Mouse (Mus musculus) adrenal gland, postnatal 25 days (tissue): Measurements from ENCODE around the gene Trim63. TPM values are rescaled to one million over a fixed set of nuclear protein-coding genes. Genes with fewer than 3 reads are reported as not detected.
A peak's percentile ranks its signal among the peaks of the same experiment; 100 is the strongest.

Experiments
- DNase-seq: peaks from one replicate; pipeline ENCODE4 v3.0.0; 2021; ENCODE audit warnings: mixed read lengths
- total RNA-seq: library from RNA; stranded (reverse); gene quantifications from 2 replicates; pipeline ENCODE4 v1.2.3, GENCODE M21; 2021

Trim63 gene
- total RNA-seq, 1 experiment from 2014 or later: not detected

DNA sequence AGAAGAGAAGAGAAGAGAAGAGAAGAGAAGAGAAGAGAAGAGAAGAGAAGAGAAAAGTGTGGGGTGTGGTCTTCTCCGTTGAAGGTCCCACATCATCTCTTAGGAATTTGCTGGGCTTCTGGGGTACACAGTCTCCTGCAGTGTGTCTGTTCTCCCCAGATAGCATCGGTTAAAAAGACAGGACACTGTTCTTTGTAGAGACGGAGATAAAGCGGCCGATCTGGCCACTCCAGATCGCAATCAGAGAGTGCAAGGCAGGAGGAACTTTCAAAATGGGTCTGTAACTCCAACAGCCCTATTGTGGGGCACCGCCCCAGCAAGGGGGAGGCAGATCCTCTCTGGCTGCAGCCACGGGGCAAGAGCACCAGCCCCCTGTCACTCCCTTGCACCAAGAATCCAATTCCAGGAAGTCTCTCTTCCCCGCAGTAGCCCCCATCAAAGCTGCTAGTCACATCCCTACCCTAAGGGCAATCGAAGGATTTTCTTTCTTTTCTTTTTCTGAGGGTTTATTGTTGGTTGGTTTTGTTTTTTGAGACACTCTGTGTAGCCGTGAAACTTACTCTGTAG is 27.4 kb downstream of the Trim63 start:
- DNase-seq: no peak

DNA sequence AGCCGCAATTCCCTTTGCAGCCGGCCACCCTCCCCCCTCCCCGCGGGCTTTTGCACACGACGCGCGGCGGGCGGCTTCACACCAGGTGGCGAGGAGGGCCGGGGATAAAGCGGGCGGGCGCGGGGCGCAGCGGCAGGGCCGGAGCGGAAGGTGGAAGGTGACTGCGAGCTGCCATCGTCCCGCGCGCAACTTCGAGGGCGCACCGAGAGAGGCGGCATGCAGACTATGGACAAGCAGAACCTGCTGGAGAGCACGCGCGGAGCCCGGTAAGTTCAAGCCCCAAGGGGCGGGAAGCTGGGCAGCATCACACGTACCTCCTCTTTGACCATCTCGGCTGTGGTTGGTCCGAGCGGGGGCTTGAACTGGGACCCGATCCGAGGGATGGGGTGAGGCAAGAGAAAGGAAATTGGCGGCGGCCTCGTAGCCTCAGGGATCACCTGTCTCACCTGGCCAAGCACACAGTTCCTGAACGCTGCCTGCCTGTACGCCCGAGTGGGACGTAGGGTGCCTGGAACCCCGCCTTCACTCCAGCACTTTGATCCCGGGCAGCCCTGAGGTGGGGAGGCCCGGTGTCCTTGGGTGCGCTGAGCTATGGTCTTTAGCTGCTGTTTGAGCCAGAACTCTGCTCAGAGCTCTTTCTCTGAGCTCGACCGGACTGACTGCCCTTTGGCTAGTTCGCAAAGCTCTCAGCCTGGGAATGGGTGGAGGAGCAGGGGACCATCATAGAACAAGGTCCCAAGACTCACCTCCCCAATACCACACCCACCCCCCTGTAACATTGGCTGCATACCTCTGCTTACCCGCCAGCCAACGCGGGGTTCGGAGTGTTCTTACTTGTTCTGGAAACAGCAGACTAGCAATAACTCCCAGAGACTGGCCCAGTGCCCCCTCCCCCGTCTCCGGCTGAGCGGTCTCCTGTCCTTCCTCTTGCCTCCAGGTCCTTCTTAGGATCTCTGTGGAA is 28.4 kb downstream of the Trim63 start, which contains the start of gene Slc30a2:
Gene Slc30a2 (plus strand): TSS at position 111 of the 961 bp plus-strand sequence.
- DNase-seq: peak; percentile 56

DNA sequence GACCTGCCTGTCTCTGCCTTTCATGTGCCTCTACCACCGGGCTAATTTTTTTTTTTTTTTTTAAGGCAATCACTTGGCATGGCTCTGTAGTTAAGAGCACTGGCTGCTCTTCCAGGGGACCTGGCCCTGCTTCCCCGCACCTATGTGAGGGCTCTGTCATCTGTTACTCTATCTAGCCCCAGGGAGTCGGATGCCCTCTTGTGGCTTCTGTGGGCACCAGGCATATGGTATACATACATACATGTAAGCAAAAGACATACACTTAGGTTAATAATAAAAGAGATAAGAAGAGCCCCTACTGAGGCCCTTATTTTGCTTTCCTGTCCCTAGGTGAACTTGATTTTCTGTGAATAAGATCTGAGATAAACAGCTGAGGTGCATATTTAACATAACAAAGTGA is 29.7 kb downstream of the Trim63 start:
- DNase-seq: no peak

DNA sequence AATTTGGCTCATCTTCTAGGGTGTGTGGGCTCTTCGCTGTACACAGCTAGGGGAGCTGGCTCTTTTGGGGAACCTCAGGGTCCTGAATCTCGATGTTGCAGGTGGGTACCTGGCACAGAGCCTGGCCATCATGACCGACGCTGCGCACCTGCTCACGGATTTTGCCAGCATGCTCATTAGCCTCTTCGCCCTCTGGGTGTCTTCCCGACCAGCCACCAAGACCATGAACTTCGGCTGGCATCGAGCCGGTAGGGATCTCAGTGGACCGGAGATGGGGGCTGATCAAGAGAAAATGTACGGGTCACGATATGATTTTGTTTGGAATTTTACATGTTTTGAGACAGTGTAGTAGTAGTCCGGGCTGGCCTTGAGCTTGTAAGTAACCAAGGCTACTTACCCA is 30.9 kb downstream of the Trim63 start:
- no peak for DNase-seq

DNA sequence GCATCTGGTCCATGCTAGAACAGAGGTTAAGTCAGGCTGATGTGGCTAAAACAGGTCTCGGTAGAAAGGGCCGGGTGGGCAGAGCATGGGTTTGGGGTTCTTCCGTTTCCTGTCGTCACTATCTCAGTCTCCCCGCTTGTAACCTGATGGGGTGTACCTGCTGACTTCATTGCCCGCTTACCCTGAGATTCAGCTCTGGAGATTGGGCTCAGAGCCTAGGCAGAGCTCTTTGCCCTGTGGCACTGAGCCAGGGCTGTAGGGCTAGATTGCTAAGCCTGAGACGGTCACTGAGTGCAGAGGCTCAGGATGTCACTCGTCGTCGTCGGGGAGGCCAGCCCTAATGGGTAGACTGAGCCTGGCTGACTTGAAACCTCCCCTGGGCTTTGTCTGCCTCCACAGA is 33.2 kb downstream of the Trim63 start:
- DNase-seq: no peak

DNA sequence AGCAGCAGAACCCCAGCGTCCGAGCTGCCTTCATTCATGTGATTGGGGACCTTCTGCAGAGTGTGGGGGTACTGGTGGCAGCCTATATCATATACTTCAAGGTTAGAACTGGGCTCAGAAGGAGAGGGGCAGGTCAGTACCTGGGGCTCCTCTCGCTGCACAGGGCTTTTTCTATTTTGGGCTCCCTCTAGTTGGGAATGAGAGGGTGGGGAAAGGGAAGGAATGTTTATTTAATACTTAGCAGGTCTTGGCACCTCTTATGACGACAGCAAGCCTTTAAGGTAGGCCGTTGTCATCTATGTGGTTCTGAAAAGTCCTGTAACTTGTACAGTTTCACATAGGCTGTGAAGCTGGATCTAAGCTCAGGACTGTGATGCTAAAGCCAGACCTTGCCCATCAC is 33.6 kb downstream of the Trim63 start:
- no peak for DNase-seq

DNA sequence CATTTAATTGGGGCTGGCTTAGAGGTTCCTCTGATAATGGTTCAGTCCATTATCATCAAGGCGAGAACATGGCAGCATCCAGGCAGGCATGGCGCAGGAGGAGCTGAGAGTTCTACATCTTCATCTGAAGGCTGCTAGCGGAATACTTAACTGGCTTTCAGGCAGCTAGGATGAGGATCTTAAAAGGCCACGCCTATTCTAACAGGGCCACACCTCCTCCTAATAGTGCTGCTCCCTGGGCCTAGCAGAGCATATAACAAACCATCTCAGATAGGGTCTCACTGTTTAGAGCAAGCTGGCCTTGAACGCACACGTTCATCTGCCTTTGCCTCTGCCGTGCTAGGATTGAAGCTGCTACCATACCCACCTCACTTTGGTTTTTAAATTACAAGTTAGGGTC is 34.9 kb downstream of the Trim63 start:
- no peak for DNase-seq

DNA sequence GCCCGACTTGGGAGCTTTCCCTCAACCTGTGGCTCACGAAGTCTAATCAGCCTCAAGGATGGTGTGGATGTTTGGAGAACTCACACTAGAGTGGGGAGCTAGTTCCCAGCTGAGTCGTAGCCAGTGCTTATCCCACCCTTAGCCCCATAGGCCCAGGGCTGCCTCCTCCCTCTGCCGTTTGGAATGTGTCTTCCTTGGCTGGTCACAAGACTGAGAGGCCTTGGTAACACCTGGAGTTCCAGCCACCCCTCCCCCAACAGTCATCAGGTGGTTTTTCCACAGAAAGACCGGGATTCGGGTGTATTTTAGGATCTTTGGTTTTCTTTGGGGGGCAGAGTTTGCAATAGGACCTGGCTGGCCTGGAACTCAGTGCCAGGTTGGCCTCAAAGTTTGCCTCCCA is 35.7 kb downstream of the Trim63 start:
- DNase-seq: no peak

DNA sequence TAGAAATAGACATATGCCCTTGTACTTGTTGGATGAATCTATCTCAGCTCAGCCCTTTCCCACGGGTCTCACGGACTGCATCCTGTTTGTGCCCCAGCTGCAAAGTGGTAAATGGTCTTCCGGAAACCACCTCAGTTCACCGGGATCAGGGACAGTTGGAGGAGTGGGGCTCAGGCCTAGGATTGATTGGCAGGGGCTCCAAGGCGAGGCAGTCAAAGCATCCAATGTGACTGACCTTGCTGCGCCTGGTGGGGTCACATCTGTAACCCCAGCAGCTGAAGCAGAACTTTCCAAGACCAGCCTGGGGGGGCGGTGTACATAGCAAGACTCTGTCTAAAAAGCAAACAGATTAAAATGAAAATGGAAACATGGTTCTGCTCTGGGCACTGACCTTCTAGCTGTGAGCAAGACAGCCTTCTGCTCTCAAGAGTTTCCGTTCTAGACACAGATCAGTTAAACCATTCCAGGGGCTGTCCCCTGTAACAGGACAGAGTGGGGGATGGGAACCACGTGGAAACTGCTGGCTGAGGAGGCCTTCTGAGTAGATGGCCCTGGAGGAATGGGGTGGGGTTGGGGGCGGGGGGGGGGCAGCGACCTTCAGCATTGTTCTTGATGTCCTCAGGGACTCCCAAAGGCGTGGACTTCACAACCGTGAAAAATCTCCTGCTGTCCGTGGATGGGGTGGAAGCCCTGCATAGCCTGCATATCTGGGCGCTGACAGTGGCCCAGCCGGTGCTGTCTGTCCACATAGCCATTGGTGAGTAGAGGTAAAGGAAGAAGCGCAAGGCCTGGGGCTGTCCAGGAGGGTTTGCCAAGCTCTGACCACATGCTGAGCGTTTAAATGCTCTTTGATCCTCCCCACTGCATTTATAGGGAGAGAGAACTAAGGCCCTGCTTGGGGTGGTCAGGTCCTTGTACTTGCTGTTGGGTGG is 36.7 kb downstream of the Trim63 start:
- DNase-seq: no peak

DNA sequence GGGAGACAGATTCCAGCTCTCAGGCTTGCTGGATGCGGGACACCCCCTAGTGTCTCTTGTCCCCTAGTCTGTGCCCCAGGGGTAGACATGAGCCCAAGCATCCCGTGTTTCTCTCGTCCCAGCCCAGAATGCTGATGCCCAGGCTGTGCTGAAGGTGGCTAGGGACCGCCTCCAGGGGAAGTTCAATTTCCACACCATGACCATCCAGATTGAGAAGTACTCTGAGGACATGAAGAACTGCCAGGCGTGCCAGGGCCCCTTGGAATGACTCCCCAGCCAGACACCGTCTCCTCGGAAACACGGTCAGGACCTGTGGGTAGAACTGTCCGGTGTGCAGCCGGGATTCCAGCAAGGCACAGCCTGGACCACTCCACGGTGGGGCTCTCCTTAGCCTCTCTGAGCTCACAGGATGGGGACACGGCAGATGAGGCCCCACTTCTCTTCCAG is 37.4 kb downstream of the Trim63 start:
- DNase-seq: no peak

DNA sequence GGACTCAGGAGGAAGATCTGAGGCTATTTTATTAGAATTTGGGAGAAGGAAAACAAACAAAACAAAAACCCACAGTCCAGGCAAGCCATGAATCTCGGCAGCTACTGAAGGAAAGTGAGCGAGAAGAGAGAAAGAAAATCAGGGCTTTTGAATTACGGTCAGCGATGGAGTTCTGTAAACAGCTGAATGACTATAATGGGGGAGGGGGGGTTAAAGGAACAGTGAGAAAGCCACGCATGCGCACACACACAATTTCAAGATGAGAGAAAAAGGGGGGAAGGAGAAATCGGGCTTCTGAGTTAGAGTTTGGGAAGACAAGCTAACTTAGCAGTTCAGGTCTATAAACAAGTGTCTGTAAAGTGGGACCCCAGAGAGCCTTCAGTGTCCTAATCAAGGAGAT is 38.0 kb downstream of the Trim63 start:
- no peak for DNase-seq

DNA sequence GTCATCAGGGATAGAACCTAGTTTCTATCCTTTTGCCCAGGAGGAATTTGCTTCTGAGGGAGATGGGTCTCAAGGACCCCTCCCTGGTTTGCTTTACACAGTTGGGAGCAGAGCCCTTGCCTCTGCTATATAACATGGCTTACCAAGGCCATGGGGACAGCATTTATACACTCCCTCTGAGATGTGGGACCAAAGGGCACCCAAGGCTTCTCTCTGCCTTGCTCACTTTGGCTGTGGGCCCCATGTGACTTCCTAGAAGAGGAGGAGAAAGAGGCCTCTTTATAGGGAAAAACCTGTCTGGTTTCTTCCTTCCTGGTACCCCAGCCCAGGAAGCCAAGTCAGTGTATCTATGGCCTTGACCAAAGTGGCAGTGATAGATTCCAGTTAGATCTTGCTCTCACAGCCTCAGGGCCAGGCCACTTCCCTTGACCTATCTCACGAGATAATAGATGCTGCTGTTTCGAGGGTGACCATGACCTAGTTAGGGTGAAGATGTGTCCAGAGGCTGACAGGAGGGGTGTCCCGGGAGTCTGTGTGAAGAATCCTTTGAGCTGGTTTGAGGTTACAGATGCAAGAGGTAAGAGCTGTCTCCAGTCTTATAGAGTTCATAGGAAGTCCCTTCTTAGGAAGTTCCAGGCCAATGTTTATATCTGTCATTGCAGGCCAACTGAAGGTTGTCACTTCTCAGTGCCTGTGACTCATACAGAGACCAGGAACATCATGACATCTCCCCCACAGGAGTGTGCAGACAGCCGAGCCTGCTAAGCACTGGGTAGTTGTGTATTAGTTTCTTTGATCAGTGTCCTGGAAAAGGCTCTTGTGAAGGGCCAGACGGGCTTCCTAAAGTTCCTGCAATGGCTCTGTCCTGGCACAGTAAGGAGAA is 38.8 kb downstream of the Trim63 start:
- no peak for DNase-seq

DNA sequence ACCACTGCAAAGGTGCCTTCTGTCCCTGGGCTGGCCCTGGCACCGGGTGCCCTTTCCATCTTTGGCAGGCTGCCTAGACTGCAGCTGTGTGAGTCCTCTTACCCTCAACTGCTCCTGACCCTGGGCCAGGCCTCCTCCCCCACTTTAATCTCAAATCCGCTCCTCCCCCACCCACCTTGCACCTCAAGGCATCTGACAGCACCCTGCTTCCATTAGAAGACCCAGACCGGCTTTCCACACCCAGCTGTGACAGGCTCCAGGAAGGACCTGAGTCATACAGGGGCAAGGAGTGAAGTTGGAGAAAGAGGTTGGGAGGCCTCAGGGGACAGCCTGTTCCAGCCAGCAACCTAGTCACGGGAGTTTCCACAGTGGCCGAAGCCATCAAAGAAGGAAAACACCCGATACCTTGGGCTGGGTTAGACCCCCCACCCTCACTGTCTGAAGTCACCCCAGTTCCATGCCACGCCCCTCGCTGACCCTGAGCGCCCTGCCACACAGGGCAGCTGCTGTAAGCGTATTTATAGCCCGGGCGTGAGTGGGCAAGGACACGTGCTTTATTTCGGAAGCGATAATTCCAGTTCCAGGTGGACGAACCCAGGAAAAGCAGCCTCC is 41.0 kb downstream of the Trim63 start:
- DNase-seq: peak; percentile 82

DNA sequence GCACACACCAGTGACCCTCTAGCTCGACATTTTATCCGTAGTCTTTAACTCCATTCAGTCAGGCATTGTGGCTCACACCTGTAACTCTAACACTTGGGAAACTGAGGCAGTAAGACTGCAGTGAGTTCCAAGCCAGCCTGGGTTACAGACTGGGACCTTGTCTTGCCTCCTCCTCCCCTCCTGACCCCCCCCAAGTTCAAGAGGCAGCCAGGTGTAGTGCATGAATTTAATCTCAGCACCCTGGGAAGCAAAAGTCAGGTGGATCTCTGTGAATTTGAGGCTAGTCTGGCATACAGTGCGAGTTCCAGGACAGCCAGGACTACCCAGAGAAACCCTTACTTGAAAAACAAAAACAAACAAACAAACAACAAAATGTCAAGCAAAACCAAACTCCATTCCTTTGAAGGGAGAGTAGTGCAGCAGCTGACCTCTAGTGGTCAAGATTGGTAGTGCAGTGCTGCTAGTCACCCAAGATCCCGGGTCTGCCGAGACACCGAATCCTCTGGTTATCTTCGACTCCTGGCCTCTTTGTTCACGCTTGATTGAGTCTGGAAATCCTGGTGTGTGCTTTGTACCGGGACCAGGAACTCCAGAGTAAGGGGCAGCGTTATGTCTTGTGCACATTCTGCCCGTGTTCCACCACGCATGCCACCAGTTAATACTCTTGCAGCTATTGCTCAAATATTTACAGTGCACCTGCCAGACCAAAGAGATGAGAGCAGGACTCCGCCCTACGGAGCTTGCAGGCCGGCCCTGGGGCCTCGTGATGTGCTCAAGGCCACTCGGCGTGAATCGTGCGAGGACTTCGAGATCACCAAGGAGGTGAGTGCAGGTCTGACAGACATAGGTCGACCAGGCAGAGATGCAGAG is 41.9 kb downstream of the Trim63 start:
- DNase-seq: peak; percentile 76

DNA sequence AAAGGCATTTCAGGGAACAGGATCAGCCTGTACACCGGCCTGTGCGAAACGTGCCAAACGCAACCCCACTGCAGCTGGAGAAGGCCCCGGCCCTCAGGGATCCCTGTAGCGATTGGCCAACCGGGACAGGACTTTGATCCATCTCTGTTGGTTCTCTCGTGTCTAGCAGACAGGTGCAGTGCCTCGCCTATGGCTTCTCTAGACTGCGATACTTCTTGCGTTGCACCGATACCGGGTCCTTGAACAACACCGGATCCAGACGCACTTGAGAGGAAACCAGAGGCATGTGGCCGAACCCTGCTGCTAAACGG is 42.5 kb downstream of the Trim63 start:
- DNase-seq: no peak

DNA sequence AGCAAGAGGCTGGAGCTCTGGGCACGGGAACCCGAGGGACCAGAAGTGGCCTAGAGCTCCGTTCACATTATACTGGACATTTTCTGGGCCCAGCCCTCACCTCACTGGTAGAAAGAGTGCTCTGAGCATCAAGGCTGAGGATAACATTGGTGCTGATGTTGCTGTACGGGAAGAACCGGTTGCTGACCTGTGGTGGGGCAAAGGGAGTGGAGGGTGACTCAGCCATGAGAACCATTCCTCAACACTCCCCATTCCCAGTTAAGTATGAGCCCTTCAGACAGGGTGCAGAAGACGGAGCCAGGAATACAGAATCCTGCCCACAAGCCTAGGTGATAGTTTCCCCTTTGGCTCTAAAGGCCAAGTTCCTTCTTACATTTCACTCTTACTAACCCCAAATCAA is 44.7 kb downstream of the Trim63 start:
- no peak for DNase-seq

DNA sequence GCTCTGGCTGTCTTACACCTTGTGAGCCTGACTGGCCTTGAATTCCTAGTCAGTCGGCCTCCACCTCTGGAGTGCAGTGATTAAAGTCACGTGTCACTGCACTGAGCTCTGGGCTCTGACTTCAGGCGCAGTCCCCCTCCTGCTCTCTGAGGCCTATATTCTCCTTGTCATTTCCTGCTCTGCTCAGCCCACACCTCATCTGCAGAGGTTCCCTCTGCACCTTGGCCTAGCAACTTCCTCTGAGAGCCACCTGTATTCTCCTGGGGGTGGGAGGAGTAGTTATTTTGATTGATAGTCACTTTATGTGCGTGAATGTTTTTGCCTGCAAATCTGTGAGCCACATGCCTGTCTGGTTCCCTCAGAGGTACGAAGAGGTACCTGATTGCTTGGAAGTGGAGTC is 46.3 kb downstream of the Trim63 start:
- DNase-seq: no peak

DNA sequence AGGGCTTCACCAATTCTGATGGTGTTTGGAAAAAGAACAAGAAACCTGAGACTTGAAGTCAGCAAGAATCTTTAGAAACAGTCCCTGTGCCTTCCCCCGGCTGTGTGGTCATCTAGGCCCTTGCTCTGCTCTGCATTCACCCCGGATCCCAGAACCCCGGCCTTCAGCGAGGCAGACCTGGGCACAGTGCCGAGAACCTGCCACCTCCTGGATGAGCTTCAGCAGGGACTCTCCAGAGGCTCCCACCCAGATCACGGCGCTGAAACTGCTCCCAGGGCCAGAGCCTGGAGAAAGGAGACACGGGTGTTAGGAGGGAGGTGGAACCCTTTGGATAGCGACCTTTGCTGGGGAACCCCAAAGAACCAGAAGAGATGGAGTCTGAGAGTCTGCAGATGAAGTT is 47.2 kb downstream of the Trim63 start:
- peak; percentile 85 for DNase-seq

DNA sequence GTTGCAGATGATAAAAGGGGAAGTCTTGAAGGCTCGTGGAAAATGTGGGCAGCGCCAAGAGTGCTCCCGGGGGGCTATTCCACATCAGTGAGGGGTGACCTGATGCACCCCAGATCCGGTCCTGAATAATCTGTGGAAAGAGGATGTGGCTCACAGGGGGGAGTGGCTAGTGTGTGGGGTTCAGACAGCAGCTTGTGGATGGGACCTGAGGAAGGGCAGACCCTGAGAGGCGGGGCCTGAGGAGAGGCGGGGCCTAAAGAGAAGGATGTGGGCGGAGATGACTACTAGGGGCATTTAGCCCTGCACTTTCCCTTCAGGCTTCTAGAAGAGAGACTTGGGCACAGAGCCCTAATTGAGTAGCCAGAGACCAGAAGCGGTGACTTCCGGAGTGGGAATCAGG is 47.7 kb downstream of the Trim63 start:
- DNase-seq: peak; percentile 56

DNA sequence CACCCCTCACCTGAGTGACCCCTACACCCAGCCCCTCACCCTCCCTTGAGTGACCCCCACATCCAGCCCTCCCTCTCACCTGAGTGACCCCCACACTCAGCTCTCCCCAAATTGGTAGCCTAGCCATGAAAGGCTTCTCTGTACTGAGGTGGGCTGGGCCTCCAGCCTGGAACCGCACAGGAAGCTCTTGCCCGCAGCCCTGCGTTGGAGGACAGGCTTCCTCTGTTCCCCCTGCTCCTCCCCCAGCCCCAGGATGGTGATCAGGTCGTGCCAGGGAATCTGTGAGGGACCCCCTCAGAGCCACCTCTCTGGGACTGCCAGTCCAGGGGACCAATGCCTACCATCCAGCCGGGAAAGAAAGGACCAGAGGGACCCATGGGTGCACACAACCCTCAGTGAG is 50.4 kb downstream of the Trim63 start:
- DNase-seq: no peak
